Mouse (Mus musculus): ENCODE results near the gene Gsx2.
A peak's percentile ranks its signal among the peaks of the same experiment; 100 is the strongest.

DNA sequence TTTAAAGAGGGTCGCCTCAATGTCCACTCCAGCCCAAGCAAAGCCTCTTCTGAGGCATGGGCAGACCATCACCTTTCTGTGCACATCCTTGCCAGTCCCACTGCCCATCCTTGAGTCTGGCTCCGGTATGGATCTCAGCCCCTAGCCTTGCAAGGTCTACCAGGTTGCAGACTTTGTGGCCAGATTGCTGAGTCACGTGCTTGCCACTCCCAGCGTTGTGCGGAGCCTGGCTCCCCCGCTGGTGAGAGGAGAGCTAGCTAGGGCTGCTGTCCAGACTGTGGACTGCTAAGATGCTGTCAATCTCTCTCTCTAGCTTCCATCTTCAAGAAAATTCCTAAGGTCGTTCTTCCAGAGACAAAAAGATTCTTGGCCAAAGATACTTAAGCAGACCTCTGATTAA, 4.2 kb downstream of the Gsx2 start:
- TF ChIP-seq CTCF (IDR thresholded peaks at IDR 0.05; ENCODE audit: low read depth, low read length) (0 out of 2 replicates have a peak, but pooled peaks have one; percentile 17), POLR2A (IDR thresholded peaks at IDR 0.05; ENCODE audit: extremely low read depth, insufficient read depth, low read length) (no peak)

Data from liver, adult 2 months (tissue).